Mouse (Mus musculus): ENCODE data around the gene Specc1l. TPM values are rescaled to one million over a fixed set of nuclear protein-coding genes. Genes with fewer than 3 reads are reported as not detected.

Gene Specc1l
- total and polyA plus RNA-seq, 3 experiments = 17.9 to 39.6 (median 37.9) TPM

DNA sequence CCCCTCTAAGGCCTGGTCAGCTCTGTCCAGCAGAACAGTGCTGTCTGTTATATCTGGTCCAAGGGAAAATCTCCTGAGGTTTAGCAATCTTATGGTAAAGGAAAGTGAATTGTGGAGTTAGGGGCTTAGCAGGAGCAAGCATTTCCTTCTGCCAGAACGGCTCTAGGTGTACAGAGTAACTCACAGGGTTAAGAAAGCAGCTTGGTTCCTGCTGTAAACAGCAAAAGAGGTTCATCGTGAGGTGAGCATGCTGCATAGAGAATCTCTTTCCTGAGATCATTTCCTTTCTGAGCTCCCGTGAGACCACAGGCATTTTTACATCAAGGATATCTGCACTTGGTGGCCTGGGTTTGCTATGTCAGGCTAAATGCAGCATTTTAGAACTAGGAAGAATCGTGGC, 83.1 kb downstream of the Specc1l start:
- H3K27ac ChIP-seq = peak overlapping the region; percentile 45
- no peak for TF ChIP-seq POLR2A (IDR thresholded peaks at IDR 0.05; ENCODE audit: insufficient read depth, low read depth, low read length)
- H3K27me3 ChIP-seq (ENCODE audit: control insufficient read depth, insufficient read depth, low read length) = no peaks in the 10 kb centered on the region
- no peak overlapping the region for H3K4me3 ChIP-seq
- peak in 1 of 2 experiments; percentile 13 for DNase-seq
- intact Hi-C loops (cut with DNase I) = no loop called here
- H3K9ac ChIP-seq (ENCODE audit: low read depth, low read length) = no peak overlapping the region
- peaks cover 9% of the 10 kb centered on the region for H3K36me3 ChIP-seq (ENCODE audit: control insufficient read depth, insufficient read depth, low read length)
- no peaks in the 10 kb centered on the region for H3K79me2 ChIP-seq (replicated peaks; ENCODE audit: control insufficient read depth, insufficient read depth, low read length)
- H3K4me1 ChIP-seq (ENCODE audit: control insufficient read depth, insufficient read depth, low read length) = peaks cover 11% of the 10 kb centered on the region
- WGBS = 29% methylated on average over 4 of the region's 4 CpGs

DNA sequence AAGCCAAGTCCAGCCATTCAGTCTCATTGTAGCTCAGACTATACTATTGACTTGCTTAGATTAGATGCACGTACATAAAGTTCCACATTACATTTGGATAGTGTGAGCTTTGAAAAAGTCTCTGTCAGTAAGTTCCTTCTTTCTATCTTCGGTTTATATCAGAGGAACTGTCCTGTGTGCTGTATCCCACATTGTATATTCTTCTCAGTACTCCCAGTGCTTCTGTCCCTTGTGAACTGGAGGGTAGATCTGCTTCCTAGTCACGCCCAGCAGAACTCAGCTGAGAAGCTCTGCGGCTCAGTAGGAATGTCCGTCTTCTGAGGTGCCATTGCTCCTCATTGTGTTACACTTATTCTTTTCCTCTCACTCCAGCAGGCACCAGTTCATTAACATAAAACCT, 86.7 kb downstream of the Specc1l start:
- no peaks in the 10 kb centered on the region for H3K27me3 ChIP-seq (ENCODE audit: control insufficient read depth, insufficient read depth, low read length)
- no peak overlapping the region for H3K27ac ChIP-seq
- intact Hi-C loops (cut with DNase I) = no loop called here
- H3K4me3 ChIP-seq = no peak overlapping the region
- no peaks in the 10 kb centered on the region for H3K79me2 ChIP-seq (replicated peaks; ENCODE audit: control insufficient read depth, insufficient read depth, low read length)
- TF ChIP-seq POLR2A (IDR thresholded peaks at IDR 0.05; ENCODE audit: insufficient read depth, low read depth, low read length) (no peak), EP300 (IDR thresholded peaks at IDR 0.05; ENCODE audit: insufficient read depth, low read depth, low read length) (no peak), CTCF (IDR thresholded peaks at IDR 0.05) (no peak)
- H3K36me3 ChIP-seq (ENCODE audit: control insufficient read depth, insufficient read depth, low read length) = peaks cover 9% of the 10 kb centered on the region
- 89% methylated on average over 5 of the region's 5 CpGs for WGBS
- H3K9ac ChIP-seq (ENCODE audit: low read depth, low read length) = no peak overlapping the region
- peaks cover 15% of the 10 kb centered on the region for H3K4me1 ChIP-seq (ENCODE audit: control insufficient read depth, insufficient read depth, low read length)
- peak in 1 of 2 experiments; percentile 10 for DNase-seq

DNA sequence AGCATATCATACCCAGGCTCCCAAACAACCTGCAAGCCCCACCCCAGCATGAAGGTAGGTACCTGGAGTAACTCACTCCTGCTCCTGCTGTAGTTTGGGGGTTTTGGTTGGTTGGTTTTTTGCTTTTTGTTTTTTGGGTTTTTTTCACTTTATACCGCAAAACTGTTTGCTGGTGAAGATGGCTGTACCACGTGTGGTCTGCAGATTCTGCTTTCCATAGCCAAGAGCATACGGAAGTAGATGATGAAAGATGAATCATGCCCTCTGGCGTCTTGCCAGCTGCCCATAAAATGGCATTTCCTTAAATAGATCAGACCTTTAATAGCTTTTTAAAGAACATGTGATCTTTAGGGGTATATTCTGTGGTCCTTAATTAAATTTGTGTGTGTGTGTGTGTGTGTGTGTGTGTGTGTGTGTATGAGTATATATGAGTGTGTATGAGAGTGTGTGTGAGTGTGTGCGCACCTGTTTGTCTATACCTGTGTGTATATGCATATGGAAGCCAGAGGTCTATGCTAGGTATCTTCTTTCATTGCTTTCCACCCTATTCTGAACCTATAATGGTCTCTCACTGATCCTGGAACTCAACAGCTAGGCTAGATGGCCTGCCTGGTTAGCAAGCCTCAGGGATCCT, 88.0 kb downstream of the Specc1l start:
- WGBS = 28% methylated on average over 5 of the region's 5 CpGs
- Histone ChIP-seq H3K27me3 (ENCODE audit: control insufficient read depth, insufficient read depth, low read length) (no peaks in the 10 kb centered on the region), H3K4me1 (ENCODE audit: control insufficient read depth, insufficient read depth, low read length) (peaks cover 19% of the 10 kb centered on the region), H3K79me2 (replicated peaks; ENCODE audit: control insufficient read depth, insufficient read depth, low read length) (no peaks in the 10 kb centered on the region), H3K9ac (ENCODE audit: low read depth, low read length) (no peak overlapping the region), H3K36me3 (ENCODE audit: control insufficient read depth, insufficient read depth, low read length) (peaks cover 6% of the 10 kb centered on the region), H3K4me3 (no peak overlapping the region), H3K27ac (no peak overlapping the region; the same call in 1 of the 2 replicates)
- intact Hi-C loops (cut with DNase I) = no loop called here
- TF ChIP-seq POLR2A (IDR thresholded peaks at IDR 0.05; ENCODE audit: insufficient read depth, low read depth, low read length) = no peak
- TF ChIP-seq EP300 (IDR thresholded peaks at IDR 0.05; ENCODE audit: insufficient read depth, low read depth, low read length) = no peak
- TF ChIP-seq CTCF (IDR thresholded peaks at IDR 0.05) = no peak
- peak; percentile 62 to 74 for DNase-seq

DNA sequence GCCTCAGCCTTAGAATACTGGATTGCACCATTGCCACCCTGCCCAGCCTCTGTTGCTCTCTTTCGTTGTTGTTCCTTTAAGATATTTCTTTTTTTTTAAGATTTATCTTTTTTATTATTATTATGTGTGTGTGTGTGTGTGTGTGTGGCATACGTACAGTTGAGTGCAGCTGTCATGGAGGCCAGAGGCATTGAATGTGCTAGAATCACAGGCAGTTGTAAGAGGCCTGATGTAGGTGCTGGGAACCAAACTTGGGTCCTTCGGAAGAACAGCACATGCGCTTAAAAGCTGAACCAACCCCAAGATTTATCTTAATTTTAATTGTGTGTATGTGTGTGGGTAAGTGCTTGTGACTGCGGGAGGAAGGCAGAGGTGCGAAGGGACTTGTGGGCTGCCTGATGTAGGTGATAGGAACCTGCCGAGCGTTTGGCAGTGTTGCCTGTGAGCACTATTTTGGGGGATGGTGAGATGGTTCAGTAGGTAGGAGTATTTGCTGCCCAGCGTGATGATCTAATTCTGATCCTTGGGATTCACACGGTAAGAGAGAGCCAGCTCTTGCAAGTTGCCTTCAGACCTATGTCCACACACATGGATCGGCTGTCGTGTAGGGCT, 89.4 kb downstream of the Specc1l start:
- WGBS = 94% methylated on average over 12 of the region's 12 CpGs
- H3K79me2 ChIP-seq (replicated peaks; ENCODE audit: control insufficient read depth, insufficient read depth, low read length) = no peaks in the 10 kb centered on the region
- TF ChIP-seq EP300 (IDR thresholded peaks at IDR 0.05; ENCODE audit: insufficient read depth, low read depth, low read length) (no peak), POLR2A (IDR thresholded peaks at IDR 0.05; ENCODE audit: insufficient read depth, low read depth, low read length) (no peak), CTCF (IDR thresholded peaks at IDR 0.05) (no peak)
- H3K27me3 ChIP-seq (ENCODE audit: control insufficient read depth, insufficient read depth, low read length) = no peaks in the 10 kb centered on the region
- intact Hi-C loops (cut with DNase I) = no loop called here
- H3K36me3 ChIP-seq (ENCODE audit: control insufficient read depth, insufficient read depth, low read length) = peaks cover 8% of the 10 kb centered on the region
- no peak overlapping the region for H3K9ac ChIP-seq (ENCODE audit: low read depth, low read length)
- no peak overlapping the region for H3K4me3 ChIP-seq
- H3K27ac ChIP-seq = no peak overlapping the region
- DNase-seq = no peak
- H3K4me1 ChIP-seq (ENCODE audit: control insufficient read depth, insufficient read depth, low read length) = peaks cover 16% of the 10 kb centered on the region

DNA sequence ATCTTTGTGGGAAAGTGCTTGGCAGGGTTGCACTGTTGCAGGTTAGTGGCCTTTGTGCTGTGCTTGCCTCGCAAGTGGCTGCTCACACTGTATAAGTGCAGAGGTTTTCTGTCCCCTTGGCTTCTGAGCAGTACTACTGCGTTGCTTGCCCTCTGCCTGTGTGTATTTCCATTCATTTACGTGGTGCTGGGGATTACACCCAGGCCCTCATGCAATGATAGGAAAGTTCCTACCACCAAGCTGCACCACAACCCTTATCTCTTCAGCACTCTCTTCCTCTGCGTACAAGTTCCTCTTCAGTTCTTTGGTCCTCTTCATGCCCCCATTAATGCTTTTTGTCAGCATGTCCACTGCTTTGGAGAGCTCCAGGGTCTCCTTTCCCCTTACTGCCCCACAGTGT, 90.1 kb downstream of the Specc1l start:
- DNase-seq = no peak
- TF ChIP-seq CTCF (IDR thresholded peaks at IDR 0.05) = no peak
- no peak for TF ChIP-seq EP300 (IDR thresholded peaks at IDR 0.05; ENCODE audit: insufficient read depth, low read depth, low read length)
- no peak for TF ChIP-seq POLR2A (IDR thresholded peaks at IDR 0.05; ENCODE audit: insufficient read depth, low read depth, low read length)

DNA sequence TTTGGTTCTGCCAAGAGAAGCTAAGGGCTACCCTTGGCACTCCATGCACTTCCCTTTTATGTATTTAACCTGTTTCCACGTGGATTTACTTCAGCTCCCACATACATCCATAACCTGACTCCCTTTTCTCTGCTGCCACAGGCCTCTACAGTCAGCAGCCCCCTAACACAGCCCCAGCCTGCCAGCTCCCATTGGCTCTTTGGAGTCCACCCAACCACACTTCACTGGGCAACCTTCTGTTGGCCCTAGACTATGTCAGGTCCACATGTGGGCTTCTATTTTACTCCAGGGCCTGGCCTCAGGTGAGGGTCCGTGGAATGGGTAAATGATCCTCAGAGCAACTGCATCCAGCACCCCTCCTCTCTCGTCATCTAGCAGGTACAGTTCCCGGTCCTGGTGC, 90.7 kb downstream of the Specc1l start:
- peaks cover 16% of the 10 kb centered on the region for H3K4me1 ChIP-seq (ENCODE audit: control insufficient read depth, insufficient read depth, low read length)
- 86% methylated on average over 4 of the region's 4 CpGs for WGBS
- H3K36me3 ChIP-seq (ENCODE audit: control insufficient read depth, insufficient read depth, low read length) = peaks cover 8% of the 10 kb centered on the region
- H3K27ac ChIP-seq = no peak overlapping the region
- TF ChIP-seq CTCF (IDR thresholded peaks at IDR 0.05) (no peak), EP300 (IDR thresholded peaks at IDR 0.05; ENCODE audit: insufficient read depth, low read depth, low read length) (no peak), POLR2A (IDR thresholded peaks at IDR 0.05; ENCODE audit: insufficient read depth, low read depth, low read length) (no peak)
- intact Hi-C loops (cut with DNase I) = no loop called here
- no peak overlapping the region for H3K4me3 ChIP-seq
- H3K9ac ChIP-seq (ENCODE audit: low read depth, low read length) = no peak overlapping the region
- H3K27me3 ChIP-seq (ENCODE audit: control insufficient read depth, insufficient read depth, low read length) = no peaks in the 10 kb centered on the region
- no peaks in the 10 kb centered on the region for H3K79me2 ChIP-seq (replicated peaks; ENCODE audit: control insufficient read depth, insufficient read depth, low read length)
- no peak for DNase-seq

More for the DNA sequence above, 90.1 kb downstream of the Specc1l start:
- Histone ChIP-seq H3K9ac (ENCODE audit: low read depth, low read length) (no peak overlapping the region), H3K4me3 (no peak overlapping the region), H3K27ac (no peak overlapping the region), H3K4me1 (ENCODE audit: control insufficient read depth, insufficient read depth, low read length) (peaks cover 16% of the 10 kb centered on the region), H3K79me2 (replicated peaks; ENCODE audit: control insufficient read depth, insufficient read depth, low read length) (no peaks in the 10 kb centered on the region), H3K27me3 (ENCODE audit: control insufficient read depth, insufficient read depth, low read length) (no peaks in the 10 kb centered on the region), H3K36me3 (ENCODE audit: control insufficient read depth, insufficient read depth, low read length) (peaks cover 8% of the 10 kb centered on the region)
- intact Hi-C loops (cut with DNase I) = no loop called here
- WGBS = 75% methylated on average over 4 of the region's 4 CpGs

Data from heart, adult 2 months (tissue).